Mouse (Mus musculus) liver, embryonic 14.5 days (tissue): ENCODE data around the gene Olfr1232. TPM values are rescaled to one million over a fixed set of nuclear protein-coding genes. Genes with fewer than 3 reads are reported as not detected.

ENCODE experiments used
- ATAC-seq: fragments of 200-750 bp; cut with Nextera tagmentation; 2 replicates; pipeline ENCODE4 v1.8.0; 2017; ENCODE audit warnings: moderate number of reproducible peaks, mild to moderate bottlenecking, moderate library complexity; ENCODE audit not compliant: insufficient read depth
- DNase-seq, 3 experiments: peaks; one replicate each; pipeline ENCODE4 v3.0.0-alpha.2; 2012 to 2013; ENCODE audit warnings: low read depth in 3 of 3, low spot score in 3 of 3
- H3K27ac ChIP-seq: fragments of 300-500 bp; sonication (generic); 2 replicates; pipeline ENCODE4 v1.5.1; 2014; ENCODE audit warnings: moderate library complexity, mild to moderate bottlenecking, control low read depth, inconsistent platforms
- H3K27me3 ChIP-seq: fragments of 300-500 bp; sonication (generic); 2 replicates; pipeline ENCODE4 v1.6.1; 2014; ENCODE audit warnings: mild to moderate bottlenecking, low read length, moderate library complexity; ENCODE audit not compliant: control insufficient read depth, insufficient read depth
- H3K36me3 ChIP-seq: fragments of 300-500 bp; sonication (generic); replicated peaks from 2 replicates; pipeline ENCODE4 v1.6.1; 2014; ENCODE audit warnings: low read depth; ENCODE audit not compliant: control insufficient read depth, insufficient read depth
- H3K4me1 ChIP-seq, 2 experiments: fragments of 200-500 bp in 1 of 2; fragments of 300-500 bp in 1 of 2; sonication (generic) in 1 of 2; replicated peaks; 2 replicates each; pipeline ENCODE4 v1.6.1; 2012 to 2014; ENCODE audit warnings: antibody characterized with exemption in 1 of 2, inconsistent platforms in 1 of 2, low read length in 1 of 2; ENCODE audit not compliant: control insufficient read depth in 2 of 2, insufficient read depth in 2 of 2
- H3K4me2 ChIP-seq: fragments of 300-500 bp; sonication (generic); 2 replicates; pipeline ENCODE4 v1.6.1; 2014; ENCODE audit warnings: low read depth, mild to moderate bottlenecking, control low read depth, moderate library complexity
- H3K4me3 ChIP-seq, 2 experiments: fragments of 200-500 bp in 1 of 2; fragments of 300-500 bp in 1 of 2; sonication (generic) in 1 of 2; 2 replicates each; pipeline ENCODE4 v1.5.1; 2012 to 2014; ENCODE audit warnings: low read depth in 2 of 2, low read length in 2 of 2, mild to moderate bottlenecking in 2 of 2, control low read depth in 1 of 2, inconsistent platforms in 1 of 2, moderate library complexity in 1 of 2; ENCODE audit not compliant: insufficient read depth in 1 of 2
- H3K9ac ChIP-seq: fragments of 300-500 bp; sonication (generic); replicated peaks from 2 replicates; pipeline ENCODE4 v1.6.1; 2014; ENCODE audit warnings: mild to moderate bottlenecking, control low read depth, moderate library complexity
- H3K9me3 ChIP-seq: fragments of 300-500 bp; sonication (generic); 2 replicates; pipeline ENCODE4 v1.6.1; 2016; ENCODE audit warnings: low read length, mixed read lengths; ENCODE audit not compliant: control insufficient read depth
- CTCF ChIP-seq: IDR thresholded peaks from 2 replicates; pipeline ENCODE4 v1.5.1; 2016; ENCODE audit warnings: antibody characterized with exemption, low read depth, control low read depth
- EP300 ChIP-seq: IDR thresholded peaks from 2 replicates; pipeline ENCODE4 v1.6.1; 2016; ENCODE audit warnings: antibody characterized with exemption, low read depth
- WGBS: fragments of 180-500 bp; shearing (Covaris S2); extraction: QIAGEN DNeasy Blood & Tissue Kit; methylation state at CpG from one replicate; pipeline ENCODE4 v1.1.7; 2014; ENCODE audit not compliant: insufficient replicate concordance; 5-methylcytosine and 5-hydroxymethylcytosine counted together
- polyA plus RNA-seq, 2 experiments: library from polyadenylated mRNA; depleted of rRNA in 1 of 2; stranded (reverse) in 1 of 2; unstranded in 1 of 2; fragments of >200 nt; fragmentation: Nextera tagmentation in 1 of 2; extraction: Ambion mirVana in 1 of 2; gene quantifications; 2 replicates each; pipeline versions ENCODE4 v1.2.1 to v1.2.3; 2012 to 2014

Olfr1232 gene
- polyA plus RNA-seq, 2 experiments = not detected

- WGBS = 55% methylated on average over 2 of the region's 2 CpGs
- Histone ChIP-seq H3K4me2 (no peak within 1 kb of the TSS), H3K4me3 (no peak within 1 kb of the TSS), H3K36me3 (no peaks in the 10 kb centered on the region), H3K9me3 (no peaks in the 10 kb centered on the region), H3K9ac (no peak within 1 kb of the TSS), H3K27me3 (no peaks in the 10 kb centered on the region), H3K4me1 (no peaks in the 10 kb centered on the region), H3K27ac (no peak within 1 kb of the TSS)
- no peak for ATAC-seq
- TF ChIP-seq CTCF = no peak
- no peak for TF ChIP-seq EP300
- no peak for DNase-seq
Observed at GRCm38 (mm10) chr2:89287914-89288313, 41.6 kb downstream of the Olfr1232 start, which contains the start of gene Olfr1229. Olfr1229 (minus strand) TSS chr2:89288014.

Other genes starting within 250 kb of the Olfr1232 start
- not detected in 2 replicates for gene Olfr1219, start 246.2 kb downstream of the Olfr1232 start, polyA plus RNA-seq (2012; rRNA removed)
- not detected in 2 replicates for gene Olfr1219, start 246.2 kb downstream of the Olfr1232 start, polyA plus RNA-seq (2014; fragmentation: Nextera tagmentation; extraction: Ambion mirVana)
- not detected in 2 replicates for gene Olfr1220, start 222.8 kb downstream of the Olfr1232 start, polyA plus RNA-seq (2012; rRNA removed)
- not detected in 2 replicates for gene Olfr1220, start 222.8 kb downstream of the Olfr1232 start, polyA plus RNA-seq (2014; fragmentation: Nextera tagmentation; extraction: Ambion mirVana)
- gene Olfr1221, start 212.4 kb downstream of the Olfr1232 start, polyA plus RNA-seq (2012; rRNA removed) = not detected in 2 replicates
- not detected in 2 replicates for gene Olfr1221, start 212.4 kb downstream of the Olfr1232 start, polyA plus RNA-seq (2014; fragmentation: Nextera tagmentation; extraction: Ambion mirVana)
- not detected in 2 replicates for gene Olfr1222, start 196.6 kb downstream of the Olfr1232 start, polyA plus RNA-seq (2012; rRNA removed)
- not detected in 2 replicates for gene Olfr1222, start 196.6 kb downstream of the Olfr1232 start, polyA plus RNA-seq (2014; fragmentation: Nextera tagmentation; extraction: Ambion mirVana)
- not detected in 2 replicates for gene Olfr1223, start 178.1 kb downstream of the Olfr1232 start, polyA plus RNA-seq (2012; rRNA removed)
- not detected in 2 replicates for gene Olfr1223, start 178.1 kb downstream of the Olfr1232 start, polyA plus RNA-seq (2014; fragmentation: Nextera tagmentation; extraction: Ambion mirVana)
- not detected in 2 replicates for gene Olfr1224-ps1, start 165.6 kb downstream of the Olfr1232 start, polyA plus RNA-seq (2012; rRNA removed)
- not detected in 2 replicates for gene Olfr1224-ps1, start 165.6 kb downstream of the Olfr1232 start, polyA plus RNA-seq (2014; fragmentation: Nextera tagmentation; extraction: Ambion mirVana)
- not detected in 2 replicates for gene Olfr1225, start 155.0 kb downstream of the Olfr1232 start, polyA plus RNA-seq (2012; rRNA removed)
- not detected in 2 replicates for gene Olfr1225, start 155.0 kb downstream of the Olfr1232 start, polyA plus RNA-seq (2014; fragmentation: Nextera tagmentation; extraction: Ambion mirVana)
- gene Olfr1226, start 129.6 kb downstream of the Olfr1232 start, polyA plus RNA-seq (2012; rRNA removed) = not detected in 2 replicates
- gene Olfr1226, start 129.6 kb downstream of the Olfr1232 start, polyA plus RNA-seq (2014; fragmentation: Nextera tagmentation; extraction: Ambion mirVana) = not detected in 2 replicates
- not detected in 2 replicates for gene Olfr1228, start 75.6 kb downstream of the Olfr1232 start, polyA plus RNA-seq (2012; rRNA removed)
- gene Olfr1228, start 75.6 kb downstream of the Olfr1232 start, polyA plus RNA-seq (2014; fragmentation: Nextera tagmentation; extraction: Ambion mirVana) = not detected in 2 replicates
- gene Olfr1229, start 41.7 kb downstream of the Olfr1232 start, polyA plus RNA-seq (2012; rRNA removed) = not detected in 2 replicates
- gene Olfr1229, start 41.7 kb downstream of the Olfr1232 start, polyA plus RNA-seq (2014; fragmentation: Nextera tagmentation; extraction: Ambion mirVana) = not detected in 2 replicates
- not detected in 2 replicates for gene Olfr1230, start 32.4 kb downstream of the Olfr1232 start, polyA plus RNA-seq (2012; rRNA removed)
- gene Olfr1230, start 32.4 kb downstream of the Olfr1232 start, polyA plus RNA-seq (2014; fragmentation: Nextera tagmentation; extraction: Ambion mirVana) = not detected in 2 replicates
- gene Olfr1231, start 22.6 kb downstream of the Olfr1232 start, polyA plus RNA-seq (2012; rRNA removed) = not detected in 2 replicates
- gene Olfr1231, start 22.6 kb downstream of the Olfr1232 start, polyA plus RNA-seq (2014; fragmentation: Nextera tagmentation; extraction: Ambion mirVana) = not detected in 2 replicates
- gene Olfr1233, start 12.7 kb upstream of the Olfr1232 start, polyA plus RNA-seq (2012; rRNA removed) = not detected in 2 replicates
- not detected in 2 replicates for gene Olfr1233, start 12.7 kb upstream of the Olfr1232 start, polyA plus RNA-seq (2014; fragmentation: Nextera tagmentation; extraction: Ambion mirVana)
- gene Olfr1234, start 35.2 kb upstream of the Olfr1232 start, polyA plus RNA-seq (2012; rRNA removed) = not detected in 2 replicates
- gene Olfr1234, start 35.2 kb upstream of the Olfr1232 start, polyA plus RNA-seq (2014; fragmentation: Nextera tagmentation; extraction: Ambion mirVana) = not detected in 2 replicates
- not detected in 2 replicates for gene Olfr1238, start 80.0 kb upstream of the Olfr1232 start, polyA plus RNA-seq (2012; rRNA removed)
- gene Olfr1238, start 80.0 kb upstream of the Olfr1232 start, polyA plus RNA-seq (2014; fragmentation: Nextera tagmentation; extraction: Ambion mirVana) = not detected in 2 replicates
- not detected in 2 replicates for gene Olfr1239, start 90.7 kb upstream of the Olfr1232 start, polyA plus RNA-seq (2012; rRNA removed)
- gene Olfr1239, start 90.7 kb upstream of the Olfr1232 start, polyA plus RNA-seq (2014; fragmentation: Nextera tagmentation; extraction: Ambion mirVana) = not detected in 2 replicates
- not detected in 2 replicates for gene Olfr1240, start 113.3 kb upstream of the Olfr1232 start, polyA plus RNA-seq (2012; rRNA removed)
- gene Olfr1240, start 113.3 kb upstream of the Olfr1232 start, polyA plus RNA-seq (2014; fragmentation: Nextera tagmentation; extraction: Ambion mirVana) = not detected in 2 replicates
- not detected in 2 replicates for gene Olfr1241, start 157.5 kb upstream of the Olfr1232 start, polyA plus RNA-seq (2012; rRNA removed)
- not detected in 2 replicates for gene Olfr1241, start 157.5 kb upstream of the Olfr1232 start, polyA plus RNA-seq (2014; fragmentation: Nextera tagmentation; extraction: Ambion mirVana)
- not detected in 2 replicates for gene Olfr1242, start 168.7 kb upstream of the Olfr1232 start, polyA plus RNA-seq (2012; rRNA removed)
- gene Olfr1242, start 168.7 kb upstream of the Olfr1232 start, polyA plus RNA-seq (2014; fragmentation: Nextera tagmentation; extraction: Ambion mirVana) = not detected in 2 replicates
- gene Olfr1243, start 201.8 kb upstream of the Olfr1232 start, polyA plus RNA-seq (2012; rRNA removed) = not detected in 2 replicates
- gene Olfr1243, start 201.8 kb upstream of the Olfr1232 start, polyA plus RNA-seq (2014; fragmentation: Nextera tagmentation; extraction: Ambion mirVana) = not detected in 2 replicates
- not detected in 2 replicates for gene Olfr1245, start 248.8 kb upstream of the Olfr1232 start, polyA plus RNA-seq (2012; rRNA removed)
- gene Olfr1245, start 248.8 kb upstream of the Olfr1232 start, polyA plus RNA-seq (2014; fragmentation: Nextera tagmentation; extraction: Ambion mirVana) = not detected in 2 replicates